Mouse (Mus musculus): ENCODE measurements at regions not wholly inside any gene's neighbourhood (a gene's known extent, or its start where the extent isn't known, plus 50 kb on each side); places are given as distances from the start of the nearest gene placed in this dataset.
"Not testable (repeated sequence)": the region's sequence is repeated elsewhere in the genome, so short reads cannot be mapped to it uniquely, and the experiment has no call there.

DNA sequence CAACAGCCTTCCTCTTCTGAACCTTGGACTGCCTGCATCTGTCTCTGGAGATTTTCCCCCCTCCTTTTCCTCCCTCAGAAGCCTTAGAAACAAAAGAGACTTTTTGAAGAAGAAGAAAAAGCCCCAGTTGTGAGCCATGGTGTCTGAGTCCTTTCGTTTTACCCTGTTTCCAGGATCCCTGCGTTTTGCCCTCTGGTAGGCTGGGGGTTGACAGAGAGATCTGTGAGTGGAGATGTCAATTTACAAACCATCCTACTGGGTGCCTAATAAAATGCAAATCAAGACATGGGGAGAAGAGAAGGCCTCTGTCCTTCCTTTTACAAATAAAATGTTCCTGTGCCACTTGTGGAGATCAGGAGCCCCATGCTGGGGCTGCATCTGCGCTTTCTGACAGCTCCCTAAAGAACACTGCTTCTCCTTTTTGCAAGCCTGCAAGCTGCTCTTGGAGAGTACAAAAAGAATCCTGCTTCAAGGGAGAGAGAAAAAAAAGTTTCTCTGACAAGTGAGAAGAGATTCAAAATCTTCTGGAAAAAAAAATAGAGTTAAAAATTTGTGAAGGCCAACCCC is 421.4 kb downstream of the Tox3 start:
- Histone ChIP-seq H3K27me3 (ENCODE audit: insufficient read depth, low read length) (no peaks in the 10 kb centered on the region), H3K4me2 (ENCODE audit: low read depth) (no peak overlapping the region), H3K9ac (no peak overlapping the region; the same call in 1 of the 2 replicates), H3K9me3 (ENCODE audit: low read length) (no peaks in the 10 kb centered on the region), H3K36me3 (ENCODE audit: insufficient read depth) (no peaks in the 10 kb centered on the region), H3K27ac (ENCODE audit: low read depth, low read length) (no peak overlapping the region; the same call in 1 of the 2 replicates), H3K4me1 (ENCODE audit: insufficient read depth) (no peaks in the 10 kb centered on the region), H3K4me3 (ENCODE audit: low read depth, low read length) (no peak overlapping the region)
- WGBS, result 5% methylated on average over 3 of the region's 3 CpGs
- ATAC-seq, result peak; percentile 20; the same call in 1 of the 2 replicates
- DNase-seq, result peak; percentile 26
- TF ChIP-seq CTCF (IDR thresholded peaks at IDR 0.05; ENCODE audit: low read depth), result no peak

DNA sequence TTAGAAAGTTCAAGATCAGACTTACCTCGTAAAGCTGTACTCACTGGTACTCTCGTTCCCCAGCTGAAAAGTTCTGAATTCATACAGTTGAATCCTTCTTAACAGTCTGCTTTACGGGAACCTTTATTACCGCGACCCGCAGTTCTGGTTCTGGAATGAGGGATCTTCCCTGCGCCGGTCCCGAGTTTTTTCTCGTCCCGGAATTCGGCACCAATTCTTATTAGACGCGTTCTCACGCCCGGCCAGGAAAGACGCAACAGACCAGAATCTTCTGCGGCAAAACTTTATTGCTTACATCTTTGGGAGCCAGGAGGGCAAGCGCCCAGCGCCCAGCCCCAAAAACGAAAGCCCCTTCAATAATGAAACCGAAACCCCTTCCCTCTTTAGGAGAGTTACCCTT is 423.4 kb downstream of the Tox3 start:
- not testable (repeated sequence) for H3K4me3 ChIP-seq (ENCODE audit: low read depth, low read length); H3K36me3 ChIP-seq (ENCODE audit: insufficient read depth); H3K9ac ChIP-seq; H3K27ac ChIP-seq (ENCODE audit: low read depth, low read length); H3K4me1 ChIP-seq (ENCODE audit: insufficient read depth); H3K9me3 ChIP-seq (ENCODE audit: low read length); H3K27me3 ChIP-seq (ENCODE audit: insufficient read depth, low read length); DNase-seq; ATAC-seq; H3K4me2 ChIP-seq (ENCODE audit: low read depth)
- WGBS, result 98% methylated on average over 8 of the region's 22 CpGs

GRCm38 (mm10) chr8:89914076-89914475 is 434.1 kb downstream of the Tox3 start:
- ATAC-seq (no peak; the same call in 1 of the 2 replicates), DNase-seq (no peak)
- Histone ChIP-seq H3K27me3 (ENCODE audit: insufficient read depth, low read length) (no peaks in the 10 kb centered on the region), H3K4me3 (ENCODE audit: low read depth, low read length) (no peak overlapping the region), H3K27ac (ENCODE audit: low read depth, low read length) (no peak overlapping the region), H3K4me2 (ENCODE audit: low read depth) (no peak overlapping the region), H3K9ac (no peak overlapping the region), H3K36me3 (ENCODE audit: insufficient read depth) (no peaks in the 10 kb centered on the region), H3K4me1 (ENCODE audit: insufficient read depth) (no peaks in the 10 kb centered on the region), H3K9me3 (ENCODE audit: low read length) (no peaks in the 10 kb centered on the region)
- TF ChIP-seq CTCF (IDR thresholded peaks at IDR 0.05; ENCODE audit: low read depth), result no peak
- 81% methylated on average over 6 of the region's 6 CpGs for WGBS

- Histone ChIP-seq H3K4me3 (ENCODE audit: low read depth, low read length) (no peak overlapping the region), H3K4me1 (ENCODE audit: insufficient read depth) (no peaks in the 10 kb centered on the region), H3K36me3 (ENCODE audit: insufficient read depth) (no peaks in the 10 kb centered on the region), H3K27ac (ENCODE audit: low read depth, low read length) (no peak overlapping the region), H3K4me2 (ENCODE audit: low read depth) (no peak overlapping the region), H3K9ac (no peak overlapping the region), H3K27me3 (ENCODE audit: insufficient read depth, low read length) (no peaks in the 10 kb centered on the region), H3K9me3 (ENCODE audit: low read length) (no peaks in the 10 kb centered on the region)
- ATAC-seq, result no peak
- 62% methylated on average over 6 of the region's 6 CpGs for WGBS
- DNase-seq, result no peak
- TF ChIP-seq CTCF (IDR thresholded peaks at IDR 0.05; ENCODE audit: low read depth), result no peak
Measured at GRCm38 (mm10) chr8:89906200-89906599, 441.9 kb downstream of the Tox3 start.

GRCm38 (mm10) chr8:89905588-89905987 is 442.6 kb downstream of the Tox3 start:
- Histone ChIP-seq H3K9me3 (ENCODE audit: low read length) (no peaks in the 10 kb centered on the region), H3K4me2 (ENCODE audit: low read depth) (no peak overlapping the region), H3K9ac (no peak overlapping the region), H3K4me1 (ENCODE audit: insufficient read depth) (no peaks in the 10 kb centered on the region), H3K4me3 (ENCODE audit: low read depth, low read length) (no peak overlapping the region), H3K27me3 (ENCODE audit: insufficient read depth, low read length) (no peaks in the 10 kb centered on the region), H3K27ac (ENCODE audit: low read depth, low read length) (no peak overlapping the region), H3K36me3 (ENCODE audit: insufficient read depth) (no peaks in the 10 kb centered on the region)
- peak; percentile 60 for ATAC-seq
- no peak for DNase-seq
- 20% methylated on average over 3 of the region's 3 CpGs for WGBS
- no peak for TF ChIP-seq CTCF (IDR thresholded peaks at IDR 0.05; ENCODE audit: low read depth)

- H3K27me3 ChIP-seq (ENCODE audit: insufficient read depth, low read length), result no peaks in the 10 kb centered on the region
- 88% methylated on average over 1 of the region's 1 CpGs for WGBS
- H3K4me2 ChIP-seq (ENCODE audit: low read depth), result no peak overlapping the region
- DNase-seq (no peak), ATAC-seq (no peak)
- no peak overlapping the region for H3K9ac ChIP-seq
- H3K4me3 ChIP-seq (ENCODE audit: low read depth, low read length), result no peak overlapping the region
- no peaks in the 10 kb centered on the region for H3K4me1 ChIP-seq (ENCODE audit: insufficient read depth)
- no peak for TF ChIP-seq CTCF (IDR thresholded peaks at IDR 0.05; ENCODE audit: low read depth)
- H3K27ac ChIP-seq (ENCODE audit: low read depth, low read length), result no peak overlapping the region
- H3K36me3 ChIP-seq (ENCODE audit: insufficient read depth), result no peaks in the 10 kb centered on the region
- no peaks in the 10 kb centered on the region for H3K9me3 ChIP-seq (ENCODE audit: low read length)
Measured at GRCm38 (mm10) chr8:89903346-89903745, 444.8 kb downstream of the Tox3 start.

GRCm38 (mm10) chr8:89872768-89873167 is 475.4 kb downstream of the Tox3 start:
- WGBS, result 24% methylated on average over 5 of the region's 5 CpGs
- peak; percentile 73 for DNase-seq

More at GRCm38 (mm10) chr8:89872768-89873167, 475.4 kb downstream of the Tox3 start:
- Histone ChIP-seq H3K9me3 (ENCODE audit: low read length) (no peaks in the 10 kb centered on the region), H3K27ac (ENCODE audit: low read depth, low read length) (peak overlapping the region; percentile 60), H3K36me3 (ENCODE audit: insufficient read depth) (no peaks in the 10 kb centered on the region), H3K4me3 (ENCODE audit: low read depth, low read length) (no peak overlapping the region), H3K9ac (no peak overlapping the region), H3K4me2 (ENCODE audit: low read depth) (no peak overlapping the region), H3K27me3 (ENCODE audit: insufficient read depth, low read length) (no peaks in the 10 kb centered on the region), H3K4me1 (ENCODE audit: insufficient read depth) (0 out of 2 replicates have a peak, but pooled peaks cover 3% of the 10 kb centered on the region)
- peak; percentile 51 for ATAC-seq
- no peak for TF ChIP-seq CTCF (IDR thresholded peaks at IDR 0.05; ENCODE audit: low read depth)

All from forebrain, postnatal 0 days (tissue).